Mouse (Mus musculus) right cerebral cortex, postnatal 36 days (tissue): ENCODE results near the gene Tbc1d1.
A peak's percentile ranks its signal among the peaks of the same experiment; 100 is the strongest.
"Not testable (repeated sequence)": the region's sequence is repeated elsewhere in the genome, so short reads cannot be mapped to it uniquely, and the experiment has no call there.

Experiments used
- DNase-seq, 2 experiments: peaks; one replicate each; pipeline ENCODE4 v3.0.0; 2022; ENCODE audit warnings: low spot score in 2 of 2, mixed read lengths in 1 of 2

Gene Tbc1d1

GRCm38 (mm10) chr5:64358639-64359584 lies 202.8 kb downstream of the Tbc1d1 start:
- no peak for DNase-seq

- DNase-seq = no peak
Measured at GRCm38 (mm10) chr5:64360147-64360875, 204.2 kb downstream of the Tbc1d1 start.

GRCm38 (mm10) chr5:64360876-64361268 lies 204.8 kb downstream of the Tbc1d1 start:
- not testable (repeated sequence) for DNase-seq

GRCm38 (mm10) chr5:64363859-64364406 lies 207.8 kb downstream of the Tbc1d1 start:
- no peak for DNase-seq

GRCm38 (mm10) chr5:64364432-64365125 lies 208.5 kb downstream of the Tbc1d1 start:
- peak in 1 of 2 experiments; percentile 22 for DNase-seq

- DNase-seq = peak in 1 of 2 experiments; percentile 42
Measured at GRCm38 (mm10) chr5:64365187-64366066, 209.3 kb downstream of the Tbc1d1 start.

GRCm38 (mm10) chr5:64366113-64366512 lies 210.0 kb downstream of the Tbc1d1 start:
- no peak for DNase-seq

GRCm38 (mm10) chr5:64367426-64367825 lies 211.3 kb downstream of the Tbc1d1 start:
- peak; percentile 41 to 49 for DNase-seq

- DNase-seq = no peak
Measured at GRCm38 (mm10) chr5:64371331-64371831, 215.3 kb downstream of the Tbc1d1 start.

- no peak for DNase-seq
Measured at GRCm38 (mm10) chr5:64372292-64372961, 216.3 kb downstream of the Tbc1d1 start.

- DNase-seq = no peak
Measured at GRCm38 (mm10) chr5:64373695-64374094, 217.6 kb downstream of the Tbc1d1 start.

GRCm38 (mm10) chr5:64375851-64376250 lies 219.7 kb downstream of the Tbc1d1 start:
- no peak for DNase-seq

GRCm38 (mm10) chr5:64376466-64376865 lies 220.4 kb downstream of the Tbc1d1 start:
- no peak for DNase-seq

- DNase-seq = no peak
Measured at GRCm38 (mm10) chr5:64377705-64378104, 221.6 kb downstream of the Tbc1d1 start.

- no peak for DNase-seq
Measured at GRCm38 (mm10) chr5:64378591-64379275, 222.6 kb downstream of the Tbc1d1 start.

- DNase-seq = no peak
Measured at GRCm38 (mm10) chr5:64379829-64380228, 223.7 kb downstream of the Tbc1d1 start.

- no peak for DNase-seq
Measured at GRCm38 (mm10) chr5:64380698-64381375, 224.7 kb downstream of the Tbc1d1 start.

- DNase-seq = no peak
Measured at GRCm38 (mm10) chr5:64381538-64381937, 225.4 kb downstream of the Tbc1d1 start.
